Mouse (Mus musculus): Measurements from ENCODE around the gene Nudcd3. TPM values are rescaled to one million over a fixed set of nuclear protein-coding genes. Genes with fewer than 3 reads are reported as not detected.
"Not testable (repeated sequence)": the region's sequence is repeated elsewhere in the genome, so short reads cannot be mapped to it uniquely, and the experiment has no call there.

The Nudcd3 gene
- total and polyA plus RNA-seq, 3 experiments: 33.3 to 50.5 TPM; not detected in 1

DNA sequence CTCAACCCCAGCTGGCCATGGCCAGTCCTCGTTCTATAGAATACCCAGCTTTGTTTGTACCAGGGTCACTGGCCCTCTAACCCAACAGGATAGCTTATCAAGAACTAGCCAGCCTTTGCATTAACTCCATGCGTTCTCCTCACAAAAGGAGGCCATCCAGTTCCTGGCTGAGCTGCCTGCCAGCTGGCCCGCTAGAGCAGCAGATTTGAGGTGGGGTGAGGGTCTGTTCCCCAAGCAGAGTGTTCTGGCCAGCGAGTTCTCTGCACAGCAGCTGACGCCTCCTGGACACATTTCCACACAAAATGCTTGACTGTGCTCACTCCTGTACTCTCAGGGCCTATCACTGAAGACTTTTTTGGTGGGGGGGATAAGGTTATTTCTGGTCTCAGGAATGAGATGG, 95.5 kb downstream of the Nudcd3 start:
- Histone ChIP-seq H3K9ac (ENCODE audit: control insufficient read depth, low read depth, low read length, poor library complexity, severe bottlenecking) (no peak overlapping the region), H3K36me3 (ENCODE audit: control insufficient read depth in 1 of 2, insufficient read depth in 2 of 2, low read length in 2 of 2) (peaks cover 0 to 1% of the 10 kb centered on the region in 2 experiments; a peak in 2 of 4 replicates), H3K4me3 (ENCODE audit: control insufficient read depth in 1 of 2, insufficient read depth in 1 of 2, low read depth in 2 of 2, low read length in 2 of 2) (no peak overlapping the region), H3K4me1 (ENCODE audit: control insufficient read depth in 1 of 2, insufficient read depth in 2 of 2, low read length in 2 of 2) (no peaks in the 10 kb centered on the region), H3K79me2 (ENCODE audit: control insufficient read depth, insufficient read depth, low read length, poor library complexity) (no peaks in the 10 kb centered on the region), H3K27ac (ENCODE audit: control insufficient read depth, low read depth, low read length) (no peak overlapping the region), H3K27me3 (ENCODE audit: control insufficient read depth in 1 of 2, insufficient read depth in 2 of 2, low read length in 2 of 2) (no peaks in the 10 kb centered on the region), H3K9me3 (replicated peaks; ENCODE audit: insufficient read depth, low read length) (no peaks in the 10 kb centered on the region)
- TF ChIP-seq TAL1 (IDR thresholded peaks at IDR 0.05; ENCODE audit: low read length) (no peak), UBTF (IDR thresholded peaks at IDR 0.05; ENCODE audit: borderline replicate concordance, insufficient read depth, low read depth, low read length) (no peak), KAT2A (conservative IDR thresholded peaks at IDR 0.05; ENCODE audit: low read depth, low read length) (no peak), MXI1 (IDR thresholded peaks at IDR 0.05; ENCODE audit: low read depth, low read length) (no peak), JUND (IDR thresholded peaks at IDR 0.05; ENCODE audit: low read depth, low read length) (no peak), ZC3H11A (IDR thresholded peaks at IDR 0.05; ENCODE audit: low read depth, low read length) (no peak), GATA1 (IDR thresholded peaks at IDR 0.05; ENCODE audit: low read depth, low read length) (no peak), RAD21 (IDR thresholded peaks at IDR 0.05; ENCODE audit: low read depth, low read length) (no peak), RCOR1 (IDR thresholded peaks at IDR 0.05; ENCODE audit: low read depth, low read length) (no peak), CHD2 (IDR thresholded peaks at IDR 0.05; ENCODE audit: low read length) (no peak), MAZ (IDR thresholded peaks at IDR 0.05; ENCODE audit: low read depth, low read length) (no peak), CHD1 (IDR thresholded peaks at IDR 0.05; ENCODE audit: low read depth, low read length) (no peak), MYB (IDR thresholded peaks at IDR 0.05; ENCODE audit: low read depth, low read length) (no peak), MAFK (IDR thresholded peaks at IDR 0.05; ENCODE audit: borderline replicate concordance, low read depth, low read length) (no peak), ETS1 (IDR thresholded peaks at IDR 0.05; ENCODE audit: low read depth, low read length) (no peak), USF2 (IDR thresholded peaks at IDR 0.05; ENCODE audit: borderline replicate concordance in 1 of 2, insufficient read depth in 1 of 2, low read depth in 1 of 2, low read length in 2 of 2) (no peak), MYC (IDR thresholded peaks at IDR 0.05; ENCODE audit: low read depth, low read length) (no peak), MAX (IDR thresholded peaks at IDR 0.05; ENCODE audit: low read length) (no peak)
- no peak for DNase-seq (ENCODE audit: low read depth, low spot score)

- not testable (repeated sequence) for H3K27me3 ChIP-seq (ENCODE audit: control insufficient read depth in 1 of 2, insufficient read depth in 2 of 2, low read length in 2 of 2); H3K36me3 ChIP-seq (ENCODE audit: control insufficient read depth in 1 of 2, insufficient read depth in 2 of 2, low read length in 2 of 2); H3K4me3 ChIP-seq (ENCODE audit: control insufficient read depth in 1 of 2, insufficient read depth in 1 of 2, low read depth in 2 of 2, low read length in 2 of 2); H3K27ac ChIP-seq (ENCODE audit: control insufficient read depth, low read depth, low read length); H3K79me2 ChIP-seq (ENCODE audit: control insufficient read depth, insufficient read depth, low read length, poor library complexity); H3K9me3 ChIP-seq (replicated peaks; ENCODE audit: insufficient read depth, low read length); H3K9ac ChIP-seq (ENCODE audit: control insufficient read depth, low read depth, low read length, poor library complexity, severe bottlenecking); H3K4me1 ChIP-seq (ENCODE audit: control insufficient read depth in 1 of 2, insufficient read depth in 2 of 2, low read length in 2 of 2)
- peak; percentile 26 for DNase-seq (ENCODE audit: low read depth, low spot score)
- TF ChIP-seq SMC3 (IDR thresholded peaks at IDR 0.05; ENCODE audit: low read depth, low read length): peak; percentile 18
- 0 out of 2 replicates have a peak, but pooled peaks have one; percentile 6 for TF ChIP-seq ZC3H11A (IDR thresholded peaks at IDR 0.05; ENCODE audit: low read depth, low read length)
- TF ChIP-seq ZNF384 (IDR thresholded peaks at IDR 0.05; ENCODE audit: low read depth, low read length): peak; percentile 42; the same call in 1 of the 2 replicates
- TF ChIP-seq CTCF (IDR thresholded peaks at IDR 0.05 in 2 of 3, conservative IDR thresholded peaks at IDR 0.05 in 1 of 3; ENCODE audit: control insufficient read depth in 1 of 3, insufficient read depth in 1 of 3, low read depth in 2 of 3, low read length in 3 of 3, poor library complexity in 1 of 3, severe bottlenecking in 1 of 3): peak in 1 of 3 experiments; percentile 24; a peak in 2 of 6 replicates
Observed at GRCm38 (mm10) chr11:6096637-6097036, 103.6 kb downstream of the Nudcd3 start.

All from MEL (cell line).